Mouse (Mus musculus): ENCODE results near the gene Pigp. TPM values are rescaled to one million over a fixed set of nuclear protein-coding genes. Genes with fewer than 3 reads are reported as not detected.

The Pigp gene
- polyA plus RNA-seq, 1 experiment from 2014 or later = 122 TPM

GRCm38 (mm10) chr16:94315215-94315614, 56.4 kb downstream of the Pigp start:
- no peak for ATAC-seq
- H3K27ac ChIP-seq (ENCODE audit: low read depth, low read length) = no peak overlapping the region
- no peak overlapping the region for H3K4me2 ChIP-seq (ENCODE audit: low read length)
- H3K36me3 ChIP-seq (ENCODE audit: control insufficient read depth, insufficient read depth, low read length) = no peaks in the 10 kb centered on the region
- no peak overlapping the region for H3K9ac ChIP-seq (ENCODE audit: low read depth, low read length)
- H3K4me3 ChIP-seq (ENCODE audit: low read length) = no peak overlapping the region
- H3K4me1 ChIP-seq (ENCODE audit: control insufficient read depth, insufficient read depth, low read depth, low read length) = peaks cover 5% of the 10 kb centered on the region; the same call in 1 of the 2 replicates
- H3K27me3 ChIP-seq (replicated peaks; ENCODE audit: control insufficient read depth, insufficient read depth, low read length) = no peaks in the 10 kb centered on the region
- 57% methylated on average over 1 of the region's 1 CpGs for WGBS
- H3K9me3 ChIP-seq (ENCODE audit: control insufficient read depth, low read length) = no peaks in the 10 kb centered on the region

GRCm38 (mm10) chr16:94314626-94315025, 57.0 kb downstream of the Pigp start:
- ATAC-seq = no peak
- no peaks in the 10 kb centered on the region for H3K36me3 ChIP-seq (ENCODE audit: control insufficient read depth, insufficient read depth, low read length)
- peaks cover 5% of the 10 kb centered on the region; the same call in 1 of the 2 replicates for H3K4me1 ChIP-seq (ENCODE audit: control insufficient read depth, insufficient read depth, low read depth, low read length)
- no peaks in the 10 kb centered on the region for H3K9me3 ChIP-seq (ENCODE audit: control insufficient read depth, low read length)
- H3K4me2 ChIP-seq (ENCODE audit: low read length) = no peak overlapping the region
- WGBS = 93% methylated on average over 5 of the region's 5 CpGs
- no peak overlapping the region for H3K4me3 ChIP-seq (ENCODE audit: low read length)
- no peak overlapping the region; the same call in 1 of the 2 replicates for H3K9ac ChIP-seq (ENCODE audit: low read depth, low read length)
- H3K27me3 ChIP-seq (replicated peaks; ENCODE audit: control insufficient read depth, insufficient read depth, low read length) = no peaks in the 10 kb centered on the region
- no peak overlapping the region; the same call in 1 of the 2 replicates for H3K27ac ChIP-seq (ENCODE audit: low read depth, low read length)

- ATAC-seq = peak; percentile 91
These were observed 58.2 kb downstream of the Pigp start, which contains the start of gene Hlcs for GRCm38 (mm10) chr16:94313229-94314030. Hlcs (minus strand) TSS chr16:94313571.

DNA sequence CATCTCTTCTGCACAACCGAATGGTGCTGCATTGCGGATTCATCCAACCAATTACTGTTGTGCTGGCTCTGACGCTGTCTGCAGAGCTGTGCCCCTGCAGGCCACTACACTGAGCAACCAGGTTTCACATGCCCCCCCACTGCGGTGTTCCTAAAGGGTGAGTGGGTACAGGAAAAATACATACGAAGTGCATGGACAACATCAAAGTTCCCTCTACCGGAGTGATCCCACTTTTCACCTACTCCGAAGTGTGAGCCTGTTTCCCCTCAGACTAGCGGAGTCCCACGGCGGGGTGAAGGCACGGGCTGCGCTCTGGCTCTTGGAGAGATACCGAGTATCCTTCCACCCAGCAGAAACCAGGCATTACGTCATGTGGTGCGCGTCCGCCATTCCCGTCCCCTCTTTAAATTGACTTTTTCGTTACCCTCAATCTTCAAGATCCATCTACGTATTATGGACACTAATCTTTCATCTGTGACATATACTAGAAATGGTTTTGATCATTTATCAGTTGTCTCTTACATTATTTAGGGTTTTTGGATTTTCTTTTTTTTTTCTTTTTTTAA, 58.9 kb downstream of the Pigp start:
- WGBS = under 1% methylated on average over 20 of the region's 20 CpGs
- H3K27me3 ChIP-seq (replicated peaks; ENCODE audit: control insufficient read depth, insufficient read depth, low read length) = no peaks in the 10 kb centered on the region
- H3K4me3 ChIP-seq (ENCODE audit: low read length) = peak overlapping the region; percentile 70
- H3K27ac ChIP-seq (ENCODE audit: low read depth, low read length) = peak overlapping the region; percentile 100
- H3K4me1 ChIP-seq (ENCODE audit: control insufficient read depth, insufficient read depth, low read depth, low read length) = peaks cover 5% of the 10 kb centered on the region; the same call in 1 of the 2 replicates
- H3K36me3 ChIP-seq (ENCODE audit: control insufficient read depth, insufficient read depth, low read length) = no peaks in the 10 kb centered on the region
- H3K9ac ChIP-seq (ENCODE audit: low read depth, low read length) = peak overlapping the region; percentile 69
- ATAC-seq = peak; percentile 90
- no peaks in the 10 kb centered on the region for H3K9me3 ChIP-seq (ENCODE audit: control insufficient read depth, low read length)
- peak overlapping the region; percentile 83 for H3K4me2 ChIP-seq (ENCODE audit: low read length)

More at GRCm38 (mm10) chr16:94313229-94314030, 58.2 kb downstream of the Pigp start, which contains the start of gene Hlcs:
- Histone ChIP-seq H3K9me3 (ENCODE audit: control insufficient read depth, low read length) (no peaks in the 10 kb centered on the region), H3K4me3 (ENCODE audit: low read length) (peak within 1 kb of the TSS; percentile 70), H3K27me3 (replicated peaks; ENCODE audit: control insufficient read depth, insufficient read depth, low read length) (no peaks in the 10 kb centered on the region), H3K4me2 (ENCODE audit: low read length) (peak within 1 kb of the TSS; percentile 83), H3K9ac (ENCODE audit: low read depth, low read length) (peak within 1 kb of the TSS; percentile 97), H3K36me3 (ENCODE audit: control insufficient read depth, insufficient read depth, low read length) (no peaks in the 10 kb centered on the region), H3K27ac (ENCODE audit: low read depth, low read length) (peak within 1 kb of the TSS; percentile 100), H3K4me1 (ENCODE audit: control insufficient read depth, insufficient read depth, low read depth, low read length) (peaks cover 5% of the 10 kb centered on the region; the same call in 1 of the 2 replicates)
- WGBS = under 1% methylated on average over 57 of the region's 64 CpGs

GRCm38 (mm10) chr16:94311931-94312330, 59.7 kb downstream of the Pigp start:
- peak overlapping the region; percentile 83 for H3K4me2 ChIP-seq (ENCODE audit: low read length)
- no peaks in the 10 kb centered on the region for H3K36me3 ChIP-seq (ENCODE audit: control insufficient read depth, insufficient read depth, low read length)
- peak overlapping the region; percentile 56 for H3K27ac ChIP-seq (ENCODE audit: low read depth, low read length)
- 57% methylated on average over 4 of the region's 4 CpGs for WGBS
- peak overlapping the region; percentile 9; the same call in 1 of the 2 replicates for H3K9ac ChIP-seq (ENCODE audit: low read depth, low read length)
- no peaks in the 10 kb centered on the region for H3K27me3 ChIP-seq (replicated peaks; ENCODE audit: control insufficient read depth, insufficient read depth, low read length)
- no peaks in the 10 kb centered on the region for H3K9me3 ChIP-seq (ENCODE audit: control insufficient read depth, low read length)
- peaks cover 5% of the 10 kb centered on the region; the same call in 1 of the 2 replicates for H3K4me1 ChIP-seq (ENCODE audit: control insufficient read depth, insufficient read depth, low read depth, low read length)
- no peak for ATAC-seq
- H3K4me3 ChIP-seq (ENCODE audit: low read length) = peak overlapping the region; percentile 70; the same call in 1 of the 2 replicates

DNA sequence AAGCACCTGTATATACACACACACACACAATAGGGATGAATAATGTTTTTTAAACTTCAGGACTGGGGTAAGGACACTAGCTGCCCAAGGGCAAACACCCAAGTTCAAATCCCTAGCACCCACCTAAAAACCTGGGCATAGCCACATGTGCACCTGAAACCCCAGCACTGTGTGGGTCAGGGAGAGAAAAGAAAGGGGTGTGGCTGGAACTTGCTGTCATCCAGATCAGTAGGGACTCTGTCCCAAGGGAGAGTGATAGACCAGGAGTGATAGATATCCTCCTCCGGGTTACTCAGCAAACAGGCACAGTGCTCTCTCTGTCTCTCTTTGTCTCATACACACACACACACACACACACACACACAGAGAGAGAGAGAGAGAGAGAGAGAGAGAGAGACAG, 60.2 kb downstream of the Pigp start:
- no peak overlapping the region for H3K9ac ChIP-seq (ENCODE audit: low read depth, low read length)
- ATAC-seq = no peak
- peak overlapping the region; percentile 56 for H3K27ac ChIP-seq (ENCODE audit: low read depth, low read length)
- no peaks in the 10 kb centered on the region for H3K36me3 ChIP-seq (ENCODE audit: control insufficient read depth, insufficient read depth, low read length)
- H3K4me2 ChIP-seq (ENCODE audit: low read length) = peak overlapping the region; percentile 83
- 50% methylated on average over 1 of the region's 1 CpGs for WGBS
- no peaks in the 10 kb centered on the region for H3K27me3 ChIP-seq (replicated peaks; ENCODE audit: control insufficient read depth, insufficient read depth, low read length)
- H3K4me1 ChIP-seq (ENCODE audit: control insufficient read depth, insufficient read depth, low read depth, low read length) = peaks cover 5% of the 10 kb centered on the region; the same call in 1 of the 2 replicates
- H3K4me3 ChIP-seq (ENCODE audit: low read length) = no peak overlapping the region
- H3K9me3 ChIP-seq (ENCODE audit: control insufficient read depth, low read length) = no peaks in the 10 kb centered on the region

DNA sequence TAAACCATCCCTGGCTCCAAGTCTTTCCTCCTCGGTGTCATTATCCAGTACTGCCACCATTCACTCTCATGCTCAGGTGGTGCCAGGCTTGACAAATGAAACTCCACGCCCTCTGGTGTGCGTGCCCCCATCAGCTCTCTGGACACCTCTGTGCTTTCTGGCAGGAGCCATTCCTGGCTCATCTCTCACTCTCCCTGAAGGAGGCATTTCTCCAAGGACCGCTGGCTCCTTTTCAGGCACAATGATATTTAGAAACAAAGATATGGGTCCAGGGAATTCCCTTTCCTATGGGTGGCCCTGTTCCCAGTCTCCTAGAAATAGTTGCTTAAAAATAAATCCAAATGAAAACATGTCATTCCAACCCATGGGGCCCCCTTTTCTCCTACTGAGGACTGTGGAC, 62.6 kb downstream of the Pigp start:
- H3K27ac ChIP-seq (ENCODE audit: low read depth, low read length) = no peak overlapping the region
- no peaks in the 10 kb centered on the region; the same call in 1 of the 2 replicates for H3K9me3 ChIP-seq (ENCODE audit: control insufficient read depth, low read length)
- H3K27me3 ChIP-seq (replicated peaks; ENCODE audit: control insufficient read depth, insufficient read depth, low read length) = no peaks in the 10 kb centered on the region
- H3K36me3 ChIP-seq (ENCODE audit: control insufficient read depth, insufficient read depth, low read length) = no peaks in the 10 kb centered on the region
- no peak overlapping the region for H3K4me2 ChIP-seq (ENCODE audit: low read length)
- no peak for ATAC-seq
- peaks cover 4% of the 10 kb centered on the region; the same call in 1 of the 2 replicates for H3K4me1 ChIP-seq (ENCODE audit: control insufficient read depth, insufficient read depth, low read depth, low read length)
- H3K9ac ChIP-seq (ENCODE audit: low read depth, low read length) = no peak overlapping the region
- no peak overlapping the region for H3K4me3 ChIP-seq (ENCODE audit: low read length)
- WGBS = 91% methylated on average over 4 of the region's 4 CpGs
